Mouse (Mus musculus) heart, embryonic 10.5 days (tissue): ENCODE data around the gene Rnft2. TPM values are rescaled to one million over a fixed set of nuclear protein-coding genes. Genes with fewer than 3 reads are reported as not detected.

ENCODE experiments used
- DNase-seq: peaks from one replicate; pipeline ENCODE4 v3.0.0-alpha.2; 2017; ENCODE audit warnings: low spot score
- H3K27ac ChIP-seq: fragments of 300-500 bp; sonication (generic); 2 replicates; pipeline ENCODE4 v1.5.1; 2016; ENCODE audit warnings: mild to moderate bottlenecking
- H3K27me3 ChIP-seq: fragments of 300-500 bp; sonication (generic); 2 replicates; pipeline ENCODE4 v1.6.1; 2016; ENCODE audit warnings: mild to moderate bottlenecking; ENCODE audit not compliant: poor library complexity, insufficient read depth, severe bottlenecking
- H3K36me3 ChIP-seq: fragments of 300-500 bp; sonication (generic); 2 replicates; pipeline ENCODE4 v1.6.1; 2016; ENCODE audit warnings: mild to moderate bottlenecking, moderate library complexity
- H3K4me1 ChIP-seq: fragments of 300-500 bp; sonication (generic); 2 replicates; pipeline ENCODE4 v1.6.1; 2016; ENCODE audit warnings: mild to moderate bottlenecking
- H3K4me3 ChIP-seq: fragments of 300-500 bp; sonication (generic); 2 replicates; pipeline ENCODE4 v1.5.1; 2016; ENCODE audit warnings: mild to moderate bottlenecking, moderate library complexity
- H3K9me3 ChIP-seq: fragments of 300-500 bp; sonication (generic); 2 replicates; pipeline ENCODE4 v1.6.1; 2016; ENCODE audit warnings: mild to moderate bottlenecking, moderate library complexity
- whole genome bisulfite sequencing: fragments of 180-500 bp; shearing (Covaris S2); methylation state at CpG from one replicate; pipeline ENCODE4 v1.1.7; 2016; 5-methylcytosine and 5-hydroxymethylcytosine counted together
- polyA plus RNA-seq: library from polyadenylated mRNA; unstranded; fragments of >200 nt; fragmentation: Nextera tagmentation; extraction: Ambion mirVana; gene quantifications from 2 replicates; pipeline ENCODE4 v1.2.1, GENCODE M21; 2016

The Rnft2 gene
- polyA plus RNA-seq, result 2.3 and 3.7 TPM in 2 replicates

DNA sequence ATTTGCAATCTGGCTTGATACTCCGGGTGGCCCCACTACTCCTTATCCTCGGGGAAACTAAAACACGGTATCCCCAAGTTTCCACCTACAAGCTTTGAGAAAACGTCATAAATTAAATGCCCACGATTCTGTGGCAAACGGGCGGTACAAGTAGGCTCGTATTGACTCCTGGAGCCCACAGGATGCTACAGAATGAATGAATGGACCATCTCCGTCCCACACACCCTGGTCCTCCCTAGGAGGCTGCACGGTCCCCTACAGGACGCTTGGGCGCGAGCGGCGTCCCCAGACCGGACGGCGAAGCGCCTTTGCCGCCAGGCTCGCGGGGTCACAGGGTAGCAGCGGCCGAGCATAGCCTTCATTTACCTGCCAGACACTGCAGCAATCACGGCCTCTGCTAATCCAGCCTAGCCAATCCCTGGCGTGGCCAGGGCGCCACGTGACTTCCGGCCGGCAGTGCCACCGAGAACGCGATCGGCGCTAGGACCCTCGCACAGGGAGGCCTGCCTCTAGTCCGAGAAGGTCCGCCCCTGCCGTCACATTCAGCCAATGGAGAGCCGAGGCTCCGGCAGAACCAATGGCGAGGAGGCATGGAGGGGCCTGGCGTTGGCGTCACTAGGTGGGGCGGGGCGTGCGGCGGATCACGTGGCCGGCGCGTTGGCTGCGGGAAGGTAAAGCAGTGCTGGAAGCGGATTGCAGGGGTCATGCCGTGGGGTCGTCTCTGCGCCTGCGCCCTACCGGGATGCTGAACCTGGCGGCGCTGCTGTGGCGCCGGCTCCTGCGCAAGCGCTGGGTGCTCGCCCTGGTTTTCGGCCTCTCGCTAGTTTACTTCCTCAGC, at the start of gene Rnft2, which contains the start of gene 2410131K14Rik:
Gene Rnft2 (minus strand): TSS at position 511 of the 838 bp plus-strand sequence.
Gene 2410131K14Rik (plus strand): TSS at position 622 of the 838 bp plus-strand sequence.
- peak; percentile 100 for DNase-seq
- H3K27me3 ChIP-seq, result no peaks in the 10 kb centered on the region
- peaks cover 24% of the 10 kb centered on the region for H3K36me3 ChIP-seq
- H3K4me1 ChIP-seq, result peaks cover 19% of the 10 kb centered on the region
- peak within 1 kb of the TSS; percentile 70 for H3K4me3 ChIP-seq
- H3K27ac ChIP-seq, result peak within 1 kb of the TSS; percentile 88
- WGBS, result under 1% methylated on average over 68 of the region's 68 CpGs
- no peaks in the 10 kb centered on the region for H3K9me3 ChIP-seq

DNA sequence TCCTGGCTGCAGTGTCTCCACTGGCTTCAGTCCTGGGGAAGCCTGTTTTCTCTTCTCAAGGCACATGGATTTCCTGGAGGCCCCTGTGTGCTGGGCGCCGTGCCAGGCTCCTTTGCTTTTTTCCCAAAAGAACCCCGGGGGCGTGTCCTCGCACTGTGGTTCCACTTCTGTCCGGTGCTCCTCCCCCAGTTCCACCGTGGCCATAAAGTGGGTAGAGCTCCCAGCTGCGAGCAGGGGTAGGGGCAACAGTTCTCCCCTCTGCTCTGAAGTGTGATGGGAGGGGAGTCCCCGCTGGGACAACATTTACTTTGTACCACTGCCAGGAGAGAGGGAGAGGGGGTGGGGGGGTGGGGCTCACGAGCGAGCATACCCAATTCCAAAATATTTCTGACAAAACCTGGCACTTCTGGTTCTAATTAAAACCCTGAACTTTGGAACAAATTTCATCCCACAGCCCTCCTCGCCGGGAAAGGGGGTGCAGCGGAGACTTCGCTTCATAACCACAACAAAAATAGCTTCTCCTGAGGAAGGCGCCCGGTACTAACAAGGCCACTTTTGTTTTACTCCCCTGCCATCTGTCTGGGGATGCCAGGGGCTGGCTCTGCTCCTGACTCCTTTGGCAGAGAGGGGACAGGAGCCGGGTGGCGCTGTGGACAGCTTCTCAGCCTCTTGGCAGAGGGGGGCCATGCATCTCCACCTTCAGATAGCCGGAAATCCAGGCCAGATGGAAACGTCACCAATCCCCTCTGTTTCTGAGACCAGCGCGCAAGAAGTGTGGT, 49.4 kb upstream of the Rnft2 start:
- peak overlapping the region; percentile 57 for H3K27ac ChIP-seq
- H3K27me3 ChIP-seq, result no peaks in the 10 kb centered on the region
- DNase-seq, result no peak
- no peaks in the 10 kb centered on the region for H3K36me3 ChIP-seq
- WGBS, result 34% methylated on average over 23 of the region's 23 CpGs
- H3K4me3 ChIP-seq, result peak overlapping the region; percentile 33
- H3K9me3 ChIP-seq, result no peaks in the 10 kb centered on the region
- peaks cover 64% of the 10 kb centered on the region for H3K4me1 ChIP-seq

DNA sequence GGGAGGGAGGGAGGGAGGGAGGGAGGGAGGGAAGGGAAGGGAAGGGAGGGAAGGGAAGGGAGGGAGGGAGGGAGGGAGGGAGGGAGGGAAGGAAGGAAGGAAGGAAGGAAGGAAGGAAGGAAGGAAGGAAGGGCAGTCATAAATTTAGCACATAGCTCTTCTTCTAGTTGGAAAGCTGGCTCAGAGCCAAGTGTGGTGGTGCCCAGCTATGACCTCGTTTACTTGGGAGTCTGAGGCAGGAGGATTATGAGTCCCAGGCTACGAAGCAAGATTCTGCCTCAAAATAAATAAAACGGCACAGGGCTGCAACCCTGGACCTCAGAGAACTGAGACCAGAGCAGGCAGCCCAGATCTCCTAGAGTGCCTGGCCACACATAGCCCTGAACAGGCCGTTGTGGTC, 47.6 kb upstream of the Rnft2 start:
- peaks cover 61% of the 10 kb centered on the region for H3K4me1 ChIP-seq
- no peaks in the 10 kb centered on the region for H3K27me3 ChIP-seq
- WGBS, result 68% methylated on average over 4 of the region's 4 CpGs

DNA sequence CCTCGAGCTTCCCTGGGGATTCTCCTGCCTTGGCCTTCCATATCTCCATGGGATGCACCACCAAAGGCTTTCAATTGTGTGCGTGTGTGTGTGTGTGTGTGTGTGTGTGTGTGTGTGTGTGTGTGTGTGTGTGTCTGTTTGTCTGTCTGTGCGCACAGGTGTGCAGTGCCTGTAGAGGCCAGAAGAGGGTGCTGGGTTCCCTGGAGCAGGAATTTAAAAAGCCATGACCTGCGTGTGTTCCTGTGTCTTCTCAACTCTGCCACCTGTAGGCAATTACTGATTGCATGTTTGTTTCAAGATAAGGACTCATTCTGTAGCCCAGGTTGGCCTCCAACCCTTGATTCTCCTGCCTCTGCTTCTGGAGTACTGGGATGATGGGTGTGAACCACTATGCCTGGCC, 46.5 kb upstream of the Rnft2 start:
- Histone ChIP-seq H3K4me3 (no peak overlapping the region), H3K9me3 (no peaks in the 10 kb centered on the region), H3K4me1 (peaks cover 51% of the 10 kb centered on the region), H3K27me3 (no peaks in the 10 kb centered on the region), H3K27ac (no peak overlapping the region), H3K36me3 (no peaks in the 10 kb centered on the region)
- DNase-seq, result no peak
- 89% methylated on average over 4 of the region's 4 CpGs for WGBS

More for the DNA sequence above, 47.6 kb upstream of the Rnft2 start:
- Histone ChIP-seq H3K4me3 (no peak overlapping the region), H3K9me3 (no peaks in the 10 kb centered on the region), H3K27ac (no peak overlapping the region), H3K36me3 (no peaks in the 10 kb centered on the region)
- DNase-seq, result no peak

DNA sequence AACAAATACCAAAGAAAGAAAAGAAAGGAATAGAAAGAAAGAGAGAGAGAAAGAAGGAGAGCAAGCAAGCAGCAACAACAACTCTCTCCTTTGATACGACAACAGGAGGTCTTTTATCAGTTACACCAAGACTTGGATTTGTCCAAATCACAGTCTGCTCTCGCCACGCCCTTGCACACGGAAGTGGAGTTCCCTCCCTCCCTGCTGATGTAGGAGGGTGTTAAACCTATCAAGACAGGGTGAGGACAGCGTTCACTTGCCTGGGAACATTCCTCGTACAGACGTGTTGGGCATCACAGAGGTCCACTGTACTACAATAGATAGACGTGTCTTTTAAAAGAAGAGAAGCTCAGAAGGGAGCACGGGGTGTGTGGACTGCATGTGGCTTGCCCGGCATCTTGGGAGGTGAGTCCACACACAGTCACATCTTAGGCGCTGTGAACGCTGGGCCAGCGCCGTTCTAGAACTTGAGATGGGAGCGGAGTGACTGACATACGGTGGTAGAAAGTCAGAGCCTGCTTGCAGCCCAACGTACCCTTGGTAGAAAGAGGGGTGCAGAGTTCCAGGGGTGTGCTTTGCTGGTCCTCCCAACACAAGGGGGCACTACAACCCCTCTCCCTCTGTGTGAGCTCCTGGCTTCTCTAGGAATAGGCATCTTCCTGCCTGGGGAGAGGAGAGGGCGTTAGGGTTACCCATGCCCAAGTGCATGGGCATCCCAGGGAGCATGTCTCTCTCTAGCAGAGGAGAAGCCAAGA, 33.0 kb upstream of the Rnft2 start:
- Histone ChIP-seq H3K4me3 (no peak overlapping the region), H3K9me3 (no peaks in the 10 kb centered on the region), H3K27me3 (peaks cover 63% of the 10 kb centered on the region), H3K27ac (no peak overlapping the region), H3K4me1 (peaks cover 31% of the 10 kb centered on the region), H3K36me3 (no peaks in the 10 kb centered on the region)
- WGBS, result 75% methylated on average over 18 of the region's 18 CpGs
- no peak for DNase-seq

DNA sequence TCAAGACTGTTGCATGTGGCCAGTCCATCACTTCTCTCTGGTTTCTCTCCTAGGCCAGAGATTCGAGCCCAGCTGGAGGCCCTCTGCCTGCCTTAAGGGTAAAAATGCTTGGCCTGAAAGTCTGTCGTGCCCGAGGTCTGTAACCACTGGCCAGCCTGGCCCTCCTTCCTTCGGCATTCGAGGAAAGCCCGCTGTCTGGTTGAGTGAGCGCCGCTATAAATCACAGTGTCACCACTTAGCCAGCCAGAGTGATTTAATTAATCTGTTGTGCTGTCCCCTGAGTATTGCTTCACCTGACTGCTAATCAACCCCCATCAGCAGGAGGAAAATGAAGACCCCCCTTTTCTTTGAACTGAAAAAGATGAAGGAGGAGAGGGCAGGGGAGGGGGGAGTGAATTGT, 31.8 kb upstream of the Rnft2 start:
- Histone ChIP-seq H3K9me3 (no peaks in the 10 kb centered on the region), H3K27me3 (peaks cover 71% of the 10 kb centered on the region), H3K36me3 (no peaks in the 10 kb centered on the region), H3K27ac (no peak overlapping the region), H3K4me1 (peaks cover 39% of the 10 kb centered on the region), H3K4me3 (no peak overlapping the region)
- 35% methylated on average over 8 of the region's 8 CpGs for WGBS
- no peak for DNase-seq

DNA sequence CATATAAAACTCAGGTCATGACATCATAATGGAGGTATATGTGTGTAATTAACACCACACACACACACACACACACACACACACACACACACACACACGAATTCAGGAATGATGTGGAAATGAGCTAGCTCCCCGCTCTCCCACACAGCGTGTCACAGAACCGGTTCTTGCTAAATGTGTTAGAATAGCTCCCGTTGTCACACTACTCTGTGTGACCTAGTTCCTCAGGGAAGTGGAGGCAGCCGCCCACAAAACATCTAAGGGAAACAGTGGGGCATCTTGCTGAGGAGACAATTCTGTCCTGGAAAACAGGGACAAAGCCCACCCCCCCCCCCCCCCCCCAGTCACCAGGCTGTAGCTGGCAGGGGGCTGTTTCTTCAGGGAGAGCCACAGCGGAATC, 31.4 kb upstream of the Rnft2 start:
- Histone ChIP-seq H3K9me3 (no peaks in the 10 kb centered on the region), H3K4me3 (no peak overlapping the region), H3K4me1 (peaks cover 39% of the 10 kb centered on the region), H3K27me3 (peaks cover 76% of the 10 kb centered on the region), H3K27ac (no peak overlapping the region), H3K36me3 (no peaks in the 10 kb centered on the region)
- DNase-seq, result no peak
- WGBS, result 73% methylated on average over 7 of the region's 7 CpGs

DNA sequence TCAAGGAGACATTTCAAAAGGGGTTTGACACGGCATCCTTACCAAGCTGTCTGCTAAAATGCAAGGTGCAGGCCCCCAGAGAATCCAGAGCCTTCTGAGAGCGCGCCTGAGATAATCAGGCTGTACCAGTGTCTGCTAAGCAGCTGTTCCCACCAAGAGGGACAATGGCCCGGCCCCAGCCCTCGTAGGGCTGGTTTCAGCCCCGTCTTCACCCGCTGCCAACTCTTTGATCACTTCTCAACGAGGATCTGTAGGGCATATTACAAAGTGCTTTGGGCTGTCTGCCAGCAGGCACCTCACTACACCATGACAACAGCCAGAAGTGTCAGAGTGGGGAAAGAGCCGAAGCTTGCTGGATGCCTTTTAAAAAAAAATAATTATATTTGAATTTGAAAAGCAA, 29.6 kb upstream of the Rnft2 start:
- Histone ChIP-seq H3K4me3 (peak overlapping the region; percentile 22), H3K9me3 (no peaks in the 10 kb centered on the region), H3K36me3 (no peaks in the 10 kb centered on the region), H3K4me1 (peaks cover 39% of the 10 kb centered on the region), H3K27me3 (peaks cover 83% of the 10 kb centered on the region), H3K27ac (peak overlapping the region; percentile 26; the same call in 1 of the 2 replicates)
- peak; percentile 86 for DNase-seq
- 13% methylated on average over 9 of the region's 9 CpGs for WGBS

DNA sequence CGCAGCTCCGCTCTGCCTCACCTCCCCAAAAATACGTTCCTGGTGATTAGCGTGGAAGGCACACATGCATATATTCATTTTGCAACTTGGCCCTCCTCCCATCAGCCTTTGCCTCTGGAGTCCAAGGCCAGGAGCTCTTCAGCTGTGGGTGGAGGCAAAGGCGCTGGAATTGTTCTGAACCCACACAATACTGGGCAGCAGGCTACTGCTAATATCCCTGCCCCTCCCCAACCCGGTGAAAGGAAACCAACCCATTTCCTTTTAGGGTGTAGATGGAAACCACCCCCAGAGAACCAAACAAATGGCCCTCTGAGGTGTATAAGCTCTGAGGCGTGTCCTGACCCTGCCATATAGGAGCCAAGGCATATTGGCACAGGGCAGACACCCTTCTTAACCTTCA, 28.5 kb upstream of the Rnft2 start:
- Histone ChIP-seq H3K27ac (no peak overlapping the region), H3K27me3 (peaks cover 79% of the 10 kb centered on the region), H3K4me1 (peaks cover 45% of the 10 kb centered on the region), H3K4me3 (no peak overlapping the region), H3K36me3 (no peaks in the 10 kb centered on the region), H3K9me3 (no peaks in the 10 kb centered on the region)
- DNase-seq, result no peak
- 73% methylated on average over 7 of the region's 7 CpGs for WGBS

DNA sequence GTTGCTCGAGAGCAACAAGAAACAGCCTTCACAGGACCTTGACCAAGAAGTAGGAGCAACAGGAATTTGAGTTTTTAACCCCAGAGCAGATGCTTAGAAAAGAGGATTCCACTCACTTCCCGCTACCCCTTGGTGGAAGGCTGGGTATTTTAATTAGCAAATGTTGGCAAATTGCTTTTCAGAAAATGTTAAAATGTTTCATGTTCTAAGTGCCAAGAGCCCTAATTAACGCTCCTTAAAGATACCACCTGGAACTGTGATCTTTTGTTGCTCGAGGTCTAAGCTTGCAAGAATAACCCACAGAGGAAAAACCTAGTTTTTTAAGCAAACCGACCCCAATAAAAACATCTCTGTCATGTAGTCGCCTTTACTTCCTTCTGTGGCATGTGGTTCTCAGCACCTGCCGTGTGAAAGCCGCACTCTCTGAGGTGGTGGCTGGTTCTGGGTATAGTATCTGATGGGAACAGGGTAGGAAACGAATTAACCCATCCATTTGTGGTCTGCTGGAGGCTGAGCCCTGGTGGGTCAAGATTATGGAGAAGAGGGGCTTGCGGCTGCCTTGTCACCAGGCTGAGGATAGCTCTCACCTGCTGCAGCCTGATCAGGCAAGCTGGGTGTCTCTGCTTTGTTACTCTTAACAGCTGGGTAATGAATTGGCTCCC, 26.7 kb upstream of the Rnft2 start:
- H3K4me3 ChIP-seq, result no peak overlapping the region
- H3K27ac ChIP-seq, result no peak overlapping the region
- H3K27me3 ChIP-seq, result peaks cover 79% of the 10 kb centered on the region
- WGBS, result 64% methylated on average over 10 of the region's 10 CpGs
- no peaks in the 10 kb centered on the region for H3K36me3 ChIP-seq
- peaks cover 42% of the 10 kb centered on the region for H3K4me1 ChIP-seq
- no peaks in the 10 kb centered on the region for H3K9me3 ChIP-seq
- DNase-seq, result no peak

DNA sequence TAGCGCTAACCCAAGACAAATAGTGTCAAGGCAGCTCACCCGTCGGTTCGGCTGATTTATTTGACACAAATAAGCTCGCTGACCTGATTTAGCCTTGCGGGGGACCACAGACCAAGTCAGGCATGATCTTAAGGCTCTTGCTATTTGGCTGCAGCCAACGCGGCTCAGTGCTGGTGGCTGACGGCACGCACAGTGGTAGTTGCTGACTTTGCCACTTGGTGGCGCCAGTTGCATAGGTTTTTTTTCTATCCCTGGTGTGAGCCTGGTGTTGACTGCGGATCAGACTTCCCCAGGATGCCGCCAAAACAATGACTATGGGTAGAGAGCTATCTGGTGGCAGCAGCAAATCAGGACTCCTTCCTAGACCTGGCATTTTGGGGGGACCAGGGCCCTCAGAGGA, 24.1 kb upstream of the Rnft2 start:
- H3K36me3 ChIP-seq, result 0 out of 2 replicates have a peak, but pooled peaks cover 4% of the 10 kb centered on the region
- no peak overlapping the region for H3K4me3 ChIP-seq
- under 1% methylated on average over 13 of the region's 13 CpGs for whole genome bisulfite sequencing
- H3K27me3 ChIP-seq, result peaks cover 66% of the 10 kb centered on the region
- peaks cover 24% of the 10 kb centered on the region for H3K4me1 ChIP-seq
- peak; percentile 95 for DNase-seq
- H3K9me3 ChIP-seq, result no peaks in the 10 kb centered on the region
- no peak overlapping the region for H3K27ac ChIP-seq

DNA sequence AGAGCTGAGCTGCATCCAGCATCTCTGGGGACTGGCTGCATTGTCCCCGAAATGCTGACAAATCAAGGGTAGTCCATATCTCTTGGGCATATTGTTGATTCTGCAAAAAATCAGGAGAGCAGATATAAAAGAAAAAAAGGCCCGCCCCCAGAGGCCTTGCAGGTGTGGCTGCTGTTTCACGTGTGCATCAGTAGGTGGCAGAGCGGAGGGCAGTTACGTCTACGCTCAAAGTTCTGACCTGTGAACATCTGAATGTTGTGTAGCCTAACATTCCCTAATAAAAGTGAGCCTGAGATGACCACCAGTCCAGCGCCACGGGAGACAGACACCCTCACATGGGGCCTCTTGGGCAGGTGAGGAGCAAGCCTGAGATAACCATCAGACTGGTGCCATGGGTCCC, 21.4 kb upstream of the Rnft2 start:
- Histone ChIP-seq H3K36me3 (peaks cover 24% of the 10 kb centered on the region), H3K4me1 (peaks cover 7% of the 10 kb centered on the region; the same call in 1 of the 2 replicates), H3K27ac (no peak overlapping the region), H3K9me3 (no peaks in the 10 kb centered on the region), H3K27me3 (peaks cover 41% of the 10 kb centered on the region), H3K4me3 (no peak overlapping the region)
- WGBS, result 44% methylated on average over 8 of the region's 8 CpGs
- no peak for DNase-seq
